Mouse (Mus musculus) embryonic facial prominence, embryonic 12.5 days (tissue): Measurements from ENCODE around the gene Fadd. TPM values are rescaled to one million over a fixed set of nuclear protein-coding genes. Genes with fewer than 3 reads are reported as not detected.

Experiments used
- ATAC-seq: fragments of 200-750 bp; cut with Nextera tagmentation; 2 replicates; pipeline ENCODE4 v1.8.0; 2017; ENCODE audit not compliant: insufficient number of reproducible peaks, insufficient read depth, low FRiP score, low TSS enrichment
- H3K27ac ChIP-seq: fragments of 300-500 bp; sonication (generic); 2 replicates; pipeline ENCODE4 v1.5.1; 2016; ENCODE audit warnings: mild to moderate bottlenecking
- H3K27me3 ChIP-seq: fragments of 300-500 bp; sonication (generic); 2 replicates; pipeline ENCODE4 v1.6.1; 2016; ENCODE audit warnings: mild to moderate bottlenecking, moderate library complexity
- H3K36me3 ChIP-seq: fragments of 300-500 bp; sonication (generic); 2 replicates; pipeline ENCODE4 v1.6.1; 2016; ENCODE audit warnings: mild to moderate bottlenecking
- H3K4me1 ChIP-seq: fragments of 300-500 bp; sonication (generic); 2 replicates; pipeline ENCODE4 v1.6.1; 2016
- H3K4me2 ChIP-seq: fragments of 300-500 bp; sonication (generic); replicated peaks from 2 replicates; pipeline ENCODE4 v1.6.1; 2016; ENCODE audit warnings: mild to moderate bottlenecking, moderate library complexity
- H3K4me3 ChIP-seq: fragments of 300-500 bp; sonication (generic); 2 replicates; pipeline ENCODE4 v1.5.1; 2016; ENCODE audit warnings: mild to moderate bottlenecking
- H3K9ac ChIP-seq: fragments of 300-500 bp; sonication (generic); 2 replicates; pipeline ENCODE4 v1.6.1; 2016; ENCODE audit warnings: mild to moderate bottlenecking, moderate library complexity
- H3K9me3 ChIP-seq: fragments of 300-500 bp; sonication (generic); 2 replicates; pipeline ENCODE4 v1.6.1; 2016; ENCODE audit warnings: mild to moderate bottlenecking, moderate library complexity
- WGBS: fragments of 180-500 bp; shearing (Covaris S2); methylation state at CpG from one replicate; pipeline ENCODE4 v1.1.7; 2016; 5-methylcytosine and 5-hydroxymethylcytosine counted together
- polyA plus RNA-seq: library from polyadenylated mRNA; unstranded; fragments of >200 nt; fragmentation: Nextera tagmentation; extraction: Ambion mirVana; gene quantifications from 2 replicates; pipeline ENCODE4 v1.2.1, GENCODE M21; 2016

The Fadd gene
- polyA plus RNA-seq = 10.1 and 10.3 TPM in 2 replicates

DNA sequence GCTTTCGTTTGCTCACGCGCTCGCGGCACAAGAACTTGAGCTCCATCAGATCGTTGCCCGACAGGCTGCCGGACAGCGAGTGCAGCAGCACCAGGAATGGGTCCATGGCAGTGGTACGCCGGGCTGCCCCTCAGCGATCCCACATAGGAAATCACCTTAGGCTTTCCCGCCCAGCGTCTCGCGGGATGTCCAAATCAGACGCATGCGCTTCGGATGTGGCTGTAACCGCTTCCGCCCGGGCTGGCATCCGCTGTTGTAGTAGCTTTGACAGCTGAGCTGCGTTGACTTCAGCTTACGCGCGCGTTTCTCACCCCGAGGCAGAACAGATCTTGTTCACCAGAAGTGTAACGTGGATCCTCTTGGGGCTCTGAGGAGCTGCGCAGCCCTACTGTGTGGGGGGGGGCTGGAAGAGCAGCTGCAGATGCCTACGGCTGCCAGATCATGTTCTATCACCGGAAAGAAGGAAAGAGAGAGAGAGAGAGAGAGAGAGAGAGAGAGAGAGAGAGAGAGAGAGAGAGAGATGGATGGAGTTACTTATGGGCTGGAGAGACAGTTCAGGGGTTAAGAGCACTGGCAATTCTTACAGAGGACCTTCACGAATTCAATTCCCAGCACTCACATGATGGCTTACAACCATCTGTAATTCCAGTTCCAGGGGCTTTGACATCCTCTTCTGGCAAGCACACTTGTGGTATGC is at the start of gene Fadd:
Fadd (minus strand) TSS at position 180 of the 697 bp plus-strand sequence.
- Histone ChIP-seq H3K9me3 (no peaks in the 10 kb centered on the region), H3K27me3 (no peaks in the 10 kb centered on the region), H3K9ac (peak within 1 kb of the TSS; percentile 67), H3K4me2 (peak within 1 kb of the TSS; percentile 74), H3K27ac (peak within 1 kb of the TSS; percentile 88), H3K4me3 (peak within 1 kb of the TSS; percentile 65), H3K36me3 (peaks cover 25% of the 10 kb centered on the region), H3K4me1 (peaks cover 13% of the 10 kb centered on the region)
- 2% methylated on average over 34 of the region's 34 CpGs for WGBS
- peak; percentile 80 for ATAC-seq

DNA sequence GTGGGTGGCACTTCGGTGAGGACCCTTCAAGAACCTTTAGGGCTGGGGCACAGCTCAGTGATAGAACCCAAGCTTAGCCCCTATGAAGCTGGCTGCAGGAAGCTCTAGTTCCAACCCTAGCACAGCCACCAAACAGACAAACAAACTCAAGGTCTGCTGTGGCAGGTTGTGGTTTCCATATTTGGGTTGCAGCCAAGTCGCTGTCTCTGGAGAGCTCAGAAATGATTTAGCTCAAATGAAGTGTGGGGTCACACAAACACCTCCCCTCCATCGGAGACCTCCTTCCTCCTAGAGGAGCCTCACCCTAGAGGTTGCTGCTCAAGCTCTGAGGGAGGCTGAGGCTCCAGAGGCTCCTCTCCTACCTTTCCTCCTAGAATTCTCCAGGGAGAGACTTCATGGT is 48.4 kb upstream of the Fadd start:
- H3K36me3 ChIP-seq = no peaks in the 10 kb centered on the region
- H3K4me3 ChIP-seq = no peak overlapping the region
- 87% methylated on average over 3 of the region's 3 CpGs for WGBS
- no peaks in the 10 kb centered on the region for H3K27me3 ChIP-seq
- no peak overlapping the region for H3K4me2 ChIP-seq
- no peaks in the 10 kb centered on the region for H3K9me3 ChIP-seq
- no peak overlapping the region for H3K27ac ChIP-seq
- peaks cover 19% of the 10 kb centered on the region; the same call in 1 of the 2 replicates for H3K4me1 ChIP-seq
- H3K9ac ChIP-seq = no peak overlapping the region
- no peak for ATAC-seq

DNA sequence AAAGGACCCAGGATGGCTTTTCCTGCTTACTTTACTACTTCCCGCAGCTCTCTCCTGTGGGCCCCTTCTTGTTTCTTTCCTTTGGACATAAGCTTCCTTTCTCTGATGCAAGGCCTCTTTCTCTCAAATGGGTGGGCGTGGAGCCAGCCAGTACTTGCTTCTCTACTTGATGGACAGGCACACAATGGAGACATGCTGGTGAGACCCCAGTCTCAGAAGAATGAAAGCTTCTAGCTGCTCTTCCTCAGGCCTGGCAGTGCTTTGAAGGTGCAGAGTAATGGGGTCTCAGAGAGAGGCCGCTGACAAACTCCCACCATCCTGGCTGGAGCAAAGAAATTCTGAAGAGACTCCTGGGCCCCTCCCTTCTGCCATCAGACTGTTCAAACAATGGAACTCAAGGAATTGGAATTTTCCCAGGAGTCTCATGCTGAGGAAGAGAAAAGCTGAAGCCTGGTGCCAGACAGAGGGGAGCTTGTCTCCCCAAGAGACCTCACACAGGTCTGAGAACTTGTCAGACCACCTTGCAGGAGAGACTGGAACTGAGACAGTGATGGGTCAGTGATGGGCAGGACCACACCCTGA is 46.2 kb upstream of the Fadd start:
- Histone ChIP-seq H3K27me3 (no peaks in the 10 kb centered on the region), H3K4me2 (no peak overlapping the region), H3K36me3 (no peaks in the 10 kb centered on the region), H3K27ac (peak overlapping the region; percentile 55), H3K9ac (no peak overlapping the region), H3K4me1 (peaks cover 19% of the 10 kb centered on the region; the same call in 1 of the 2 replicates), H3K9me3 (no peaks in the 10 kb centered on the region), H3K4me3 (no peak overlapping the region)
- peak; percentile 47; the same call in 1 of the 2 replicates for ATAC-seq
- WGBS = 9% methylated on average over 3 of the region's 3 CpGs

DNA sequence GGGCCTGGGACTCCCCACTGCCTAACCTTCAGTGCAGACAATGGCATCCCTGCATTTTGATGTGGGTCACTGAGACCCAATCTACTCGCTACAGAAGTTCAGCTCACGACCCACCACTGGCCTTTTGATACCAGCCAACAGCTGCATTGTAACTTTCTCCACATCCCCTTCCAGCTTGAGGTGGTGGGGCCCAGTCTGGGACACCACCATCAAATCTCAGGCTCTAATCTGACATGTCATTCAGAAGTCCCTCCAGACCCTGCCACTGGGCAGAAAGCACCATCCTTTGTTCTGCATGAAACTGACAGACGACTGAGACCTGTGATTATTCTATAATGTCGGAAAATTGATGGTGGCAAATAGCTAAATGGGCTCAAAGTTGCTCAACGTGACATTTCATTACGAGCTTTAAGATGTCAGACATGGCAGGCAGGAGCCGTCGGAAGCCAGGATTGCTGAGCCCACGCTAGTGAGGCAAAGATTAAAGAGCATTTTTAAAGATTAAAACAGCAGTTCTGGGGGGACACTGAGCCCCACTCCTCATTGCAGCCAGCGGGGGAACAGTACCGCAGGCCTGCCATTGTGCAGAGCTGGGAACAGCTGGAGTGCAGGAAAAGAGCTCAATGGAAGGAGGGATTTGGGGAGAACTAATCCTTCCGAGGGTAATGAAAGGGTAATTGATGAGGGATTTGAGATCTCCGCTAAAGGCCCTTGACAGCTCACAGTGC is 45.5 kb upstream of the Fadd start:
- Histone ChIP-seq H3K4me3 (no peak overlapping the region), H3K27ac (peak overlapping the region; percentile 37), H3K27me3 (no peaks in the 10 kb centered on the region), H3K4me2 (no peak overlapping the region), H3K9me3 (no peaks in the 10 kb centered on the region), H3K9ac (no peak overlapping the region), H3K4me1 (peaks cover 19% of the 10 kb centered on the region; the same call in 1 of the 2 replicates), H3K36me3 (no peaks in the 10 kb centered on the region)
- WGBS = 19% methylated on average over 13 of the region's 13 CpGs
- ATAC-seq = peak; percentile 62; the same call in 1 of the 2 replicates

DNA sequence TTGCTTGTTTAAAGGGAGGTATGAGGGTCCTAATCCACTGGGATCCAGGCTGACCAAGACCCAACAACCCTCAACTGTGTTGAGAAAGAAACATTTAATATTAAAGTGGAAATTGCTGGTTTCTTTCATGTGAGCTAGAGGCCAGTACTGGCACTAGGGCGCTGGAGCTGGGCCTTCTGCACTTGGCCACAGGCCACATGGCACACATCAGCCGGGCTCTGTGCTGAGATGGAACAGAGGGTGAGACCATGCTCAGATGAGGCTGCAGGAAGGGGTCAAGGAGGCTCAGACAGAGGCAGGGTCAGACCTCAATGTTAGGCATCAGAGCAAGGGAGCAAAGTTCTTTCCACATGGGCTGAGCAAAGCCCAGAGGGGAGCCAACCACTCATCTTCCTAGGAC is 43.8 kb upstream of the Fadd start:
- no peaks in the 10 kb centered on the region for H3K9me3 ChIP-seq
- no peak for ATAC-seq
- H3K4me1 ChIP-seq = peaks cover 19% of the 10 kb centered on the region; the same call in 1 of the 2 replicates
- no peak overlapping the region for H3K27ac ChIP-seq
- no peak overlapping the region for H3K4me3 ChIP-seq
- H3K9ac ChIP-seq = no peak overlapping the region
- 85% methylated on average over 2 of the region's 2 CpGs for WGBS
- no peaks in the 10 kb centered on the region for H3K27me3 ChIP-seq
- H3K36me3 ChIP-seq = no peaks in the 10 kb centered on the region
- H3K4me2 ChIP-seq = no peak overlapping the region

DNA sequence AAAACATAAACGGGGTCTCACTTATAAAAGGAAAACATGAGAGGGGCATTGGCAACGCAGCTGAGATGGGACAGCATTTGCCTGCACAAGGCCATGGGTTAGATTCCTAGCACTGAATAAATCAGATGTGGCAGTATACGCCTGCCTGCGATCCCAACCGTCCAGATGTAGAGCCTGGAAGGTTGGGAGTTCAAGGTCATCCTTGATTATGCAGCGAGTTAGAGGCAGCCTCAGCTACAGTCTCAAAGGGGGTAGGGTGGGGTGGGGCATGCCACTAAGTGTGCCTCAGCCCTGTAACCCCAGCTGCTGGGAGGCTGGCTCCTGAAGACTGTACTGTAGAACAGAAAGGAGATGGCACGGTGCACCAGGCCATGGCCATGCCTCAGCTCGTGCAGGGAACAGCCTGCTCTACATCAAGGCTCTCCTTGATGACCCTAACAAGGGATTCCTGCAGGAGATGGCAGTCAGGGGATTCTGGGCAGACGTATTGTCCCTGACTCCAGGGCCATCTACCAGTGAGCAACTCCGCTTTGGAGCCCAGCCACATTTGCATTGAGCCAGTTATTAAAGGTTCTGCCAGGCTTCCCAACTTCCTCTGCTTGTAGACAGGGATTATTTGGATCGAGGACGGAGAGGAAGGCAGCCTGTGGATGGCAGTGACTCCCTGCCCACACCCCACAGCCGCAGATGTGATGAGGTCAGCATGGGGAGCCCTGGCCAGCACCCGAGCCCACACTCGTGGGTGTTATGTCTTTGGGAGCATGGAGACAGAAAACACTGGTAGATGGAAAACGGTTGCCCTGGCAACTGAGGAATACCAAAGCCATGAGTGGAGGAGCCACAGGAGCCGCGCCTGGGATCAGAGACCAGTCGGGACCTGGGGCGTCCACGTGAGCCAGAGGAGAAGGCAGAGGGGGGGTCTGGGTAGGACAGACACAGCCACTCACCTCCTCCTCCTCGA is 38.7 kb upstream of the Fadd start:
- Histone ChIP-seq H3K4me3 (no peak overlapping the region), H3K36me3 (no peaks in the 10 kb centered on the region), H3K9ac (no peak overlapping the region), H3K4me2 (no peak overlapping the region), H3K27ac (no peak overlapping the region), H3K27me3 (no peaks in the 10 kb centered on the region), H3K4me1 (no peaks in the 10 kb centered on the region), H3K9me3 (no peaks in the 10 kb centered on the region)
- no peak for ATAC-seq
- WGBS = 73% methylated on average over 22 of the region's 22 CpGs

DNA sequence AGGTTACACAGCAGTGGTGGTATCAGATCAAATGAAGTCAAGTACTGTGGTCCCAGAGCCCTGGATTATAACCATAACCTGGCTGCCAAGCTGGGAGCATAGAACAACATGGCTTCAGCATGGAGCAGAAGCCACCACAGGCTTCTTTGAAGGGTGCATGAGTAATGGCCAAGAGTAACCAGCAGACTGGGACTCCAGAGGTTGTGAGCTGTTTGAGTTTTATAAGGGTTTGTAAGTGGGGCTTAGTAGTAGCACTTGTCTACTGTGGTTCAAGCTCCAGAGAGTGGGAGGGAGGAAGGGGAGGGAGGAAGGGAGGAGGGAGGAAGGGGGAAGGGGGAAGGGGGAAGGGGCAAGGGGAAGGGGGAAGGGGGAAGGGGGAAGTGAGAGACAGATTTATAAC is 38.1 kb upstream of the Fadd start:
- Histone ChIP-seq H3K4me1 (no peaks in the 10 kb centered on the region), H3K4me2 (no peak overlapping the region), H3K36me3 (no peaks in the 10 kb centered on the region), H3K27ac (no peak overlapping the region), H3K9me3 (no peaks in the 10 kb centered on the region), H3K9ac (no peak overlapping the region), H3K4me3 (no peak overlapping the region), H3K27me3 (no peaks in the 10 kb centered on the region)
- ATAC-seq = no peak

DNA sequence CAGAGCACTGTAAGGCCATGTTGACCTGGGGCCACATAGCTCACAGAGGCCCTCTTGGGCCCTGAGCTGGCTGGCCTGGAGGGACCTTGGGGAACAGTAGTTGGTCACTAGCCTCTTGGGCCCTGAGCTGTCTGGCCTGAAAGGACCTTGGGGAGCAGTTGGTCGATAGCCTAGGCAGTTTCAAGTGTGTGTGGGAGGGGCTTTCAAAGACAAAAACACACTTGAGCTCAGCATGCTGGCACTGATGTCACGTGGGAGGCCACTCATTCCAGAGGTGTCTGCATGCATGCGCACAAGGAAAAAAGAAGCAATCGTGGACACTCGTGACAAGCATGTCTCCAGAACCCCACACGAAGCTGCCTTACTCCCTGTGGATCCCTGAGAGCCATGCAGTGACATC is 33.1 kb upstream of the Fadd start:
- Histone ChIP-seq H3K9me3 (no peaks in the 10 kb centered on the region), H3K4me2 (no peak overlapping the region), H3K27ac (no peak overlapping the region), H3K4me1 (no peaks in the 10 kb centered on the region), H3K4me3 (no peak overlapping the region), H3K27me3 (no peaks in the 10 kb centered on the region; the same call in 1 of the 2 replicates), H3K9ac (no peak overlapping the region), H3K36me3 (no peaks in the 10 kb centered on the region)
- ATAC-seq = no peak
- WGBS = 75% methylated on average over 6 of the region's 6 CpGs

DNA sequence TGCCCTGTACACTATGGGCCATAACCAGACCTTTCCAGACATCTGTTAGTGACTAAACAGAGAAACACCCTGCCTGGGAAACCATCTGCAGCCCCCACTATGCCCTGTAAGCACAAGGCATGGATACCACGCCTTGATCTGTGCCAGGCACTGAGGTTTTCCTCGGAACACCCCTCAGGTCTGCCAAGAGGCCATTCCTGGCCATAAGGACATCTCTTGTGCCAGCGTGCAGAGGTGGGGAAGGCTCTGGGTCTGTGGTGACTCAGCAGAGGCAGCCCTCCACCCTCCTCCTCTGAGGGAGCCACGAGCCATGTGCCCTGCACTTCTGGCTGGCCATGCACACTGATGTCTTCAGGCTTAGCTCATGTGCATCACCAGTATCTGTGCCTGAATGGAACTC is 30.6 kb upstream of the Fadd start:
- no peak overlapping the region for H3K9ac ChIP-seq
- H3K4me2 ChIP-seq = no peak overlapping the region
- no peak overlapping the region for H3K27ac ChIP-seq
- 76% methylated on average over 4 of the region's 4 CpGs for WGBS
- H3K4me3 ChIP-seq = no peak overlapping the region
- no peaks in the 10 kb centered on the region for H3K4me1 ChIP-seq
- no peak for ATAC-seq
- H3K27me3 ChIP-seq = no peaks in the 10 kb centered on the region; the same call in 1 of the 2 replicates
- H3K36me3 ChIP-seq = no peaks in the 10 kb centered on the region
- no peaks in the 10 kb centered on the region for H3K9me3 ChIP-seq

DNA sequence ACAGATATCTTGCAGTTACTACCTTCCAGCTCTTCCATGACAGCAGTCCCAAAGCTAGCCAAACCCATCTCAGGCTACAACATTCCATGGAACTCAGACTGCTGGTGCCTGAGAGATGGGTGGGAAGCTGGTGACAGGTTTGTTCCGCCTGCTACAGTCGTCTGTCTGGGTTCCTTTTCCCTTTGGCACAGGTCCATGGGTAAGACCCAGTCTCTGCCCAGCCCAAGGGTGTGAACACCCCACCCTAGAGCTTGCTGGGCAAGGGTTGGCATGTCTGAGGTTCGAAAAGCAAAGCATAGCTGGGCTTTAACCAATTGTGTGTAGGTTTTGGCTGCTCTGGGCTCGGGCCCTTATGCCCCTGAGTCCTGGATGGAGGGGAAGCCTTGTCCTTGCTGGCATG is 30.1 kb upstream of the Fadd start:
- H3K4me3 ChIP-seq = no peak overlapping the region
- no peaks in the 10 kb centered on the region for H3K36me3 ChIP-seq
- 73% methylated on average over 4 of the region's 4 CpGs for WGBS
- H3K4me2 ChIP-seq = no peak overlapping the region
- no peaks in the 10 kb centered on the region; the same call in 1 of the 2 replicates for H3K27me3 ChIP-seq
- no peaks in the 10 kb centered on the region for H3K4me1 ChIP-seq
- no peak overlapping the region for H3K9ac ChIP-seq
- H3K27ac ChIP-seq = no peak overlapping the region
- ATAC-seq = no peak
- no peaks in the 10 kb centered on the region for H3K9me3 ChIP-seq

DNA sequence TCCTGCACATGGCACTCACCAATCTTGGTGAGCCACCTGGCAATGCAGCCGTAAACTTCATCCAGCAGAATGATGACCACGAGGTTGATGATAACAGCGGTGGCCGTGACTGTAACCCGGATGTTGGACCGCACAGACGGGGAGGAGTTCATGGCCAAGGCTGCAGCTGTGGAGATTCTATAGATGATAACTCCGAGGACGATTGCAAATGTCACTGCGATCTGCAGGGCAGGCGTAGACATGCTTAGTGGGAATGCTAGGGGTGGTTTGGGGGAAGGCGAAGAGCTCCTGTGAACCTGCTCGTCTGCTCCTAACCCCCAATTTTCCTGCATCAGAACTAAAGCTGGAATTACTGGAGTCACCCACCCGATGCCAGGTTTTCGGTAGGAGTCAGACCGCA is 29.3 kb upstream of the Fadd start:
- H3K4me1 ChIP-seq = no peaks in the 10 kb centered on the region
- no peaks in the 10 kb centered on the region for H3K36me3 ChIP-seq
- H3K4me3 ChIP-seq = no peak overlapping the region
- no peak overlapping the region for H3K27ac ChIP-seq
- no peak overlapping the region for H3K9ac ChIP-seq
- ATAC-seq = no peak
- H3K4me2 ChIP-seq = no peak overlapping the region
- 89% methylated on average over 16 of the region's 16 CpGs for WGBS
- no peaks in the 10 kb centered on the region for H3K9me3 ChIP-seq
- no peaks in the 10 kb centered on the region; the same call in 1 of the 2 replicates for H3K27me3 ChIP-seq
